Mouse (Mus musculus) liver, embryonic 14.5 days (tissue): ENCODE results near the gene Msln.

ENCODE experiments used
- CTCF ChIP-seq: IDR thresholded peaks from 2 replicates; pipeline ENCODE4 v1.5.1; 2016; ENCODE audit warnings: antibody characterized with exemption, low read depth, control low read depth
- EP300 ChIP-seq: IDR thresholded peaks from 2 replicates; pipeline ENCODE4 v1.6.1; 2016; ENCODE audit warnings: antibody characterized with exemption, low read depth

GRCm38 (mm10) chr17:25716711-25717637, 37.2 kb downstream of the Msln start, which contains the start of gene Gng13:
- no peak for TF ChIP-seq CTCF
- no peak for TF ChIP-seq EP300
